Mouse (Mus musculus): ENCODE results near the gene Nae1. TPM values are rescaled to one million over a fixed set of nuclear protein-coding genes. Genes with fewer than 3 reads are reported as not detected.
A peak's percentile ranks its signal among the peaks of the same experiment; 100 is the strongest.

The Nae1 gene
- total and polyA plus RNA-seq, 3 experiments: 39.2 to 41.9 TPM; not detected in 1

DNA sequence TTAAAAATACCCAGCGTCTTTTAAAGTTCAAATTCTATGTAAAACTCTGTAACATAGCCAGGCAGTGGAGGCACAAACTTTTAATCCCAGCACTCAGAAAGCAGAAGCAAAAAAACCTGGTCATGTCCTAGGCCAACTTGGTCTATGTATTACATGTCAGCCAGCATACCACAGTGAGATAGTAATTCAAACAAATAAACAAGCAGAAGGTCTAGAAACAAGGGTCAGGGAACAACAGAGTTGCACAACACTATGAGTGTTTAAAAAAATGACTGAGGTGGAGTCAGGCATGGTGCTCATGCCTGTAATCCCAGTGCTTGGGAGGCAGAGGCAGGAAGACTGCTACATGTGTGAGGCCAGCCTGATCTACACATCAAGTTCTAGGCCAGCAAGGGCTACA is 55.3 kb downstream of the Nae1 start:
- DNase-seq (ENCODE audit: low read depth, low spot score): no peak

GRCm38 (mm10) chr8:104472465-104472864 is 62.0 kb downstream of the Nae1 start:
- no peaks in the 10 kb centered on the region for H3K36me3 ChIP-seq (ENCODE audit: control insufficient read depth in 1 of 2, insufficient read depth in 2 of 2, low read length in 2 of 2)
- H3K79me2 ChIP-seq (ENCODE audit: control insufficient read depth, insufficient read depth, low read length, poor library complexity): no peaks in the 10 kb centered on the region
- H3K4me1 ChIP-seq (ENCODE audit: control insufficient read depth in 1 of 2, insufficient read depth in 2 of 2, low read length in 2 of 2): no peaks in the 10 kb centered on the region
- no peak overlapping the region for H3K4me3 ChIP-seq (ENCODE audit: control insufficient read depth in 1 of 2, insufficient read depth in 1 of 2, low read depth in 2 of 2, low read length in 2 of 2)
- no peak for TF ChIP-seq UBTF (IDR thresholded peaks at IDR 0.05; ENCODE audit: borderline replicate concordance, insufficient read depth, low read depth, low read length)
- TF ChIP-seq TAL1 (IDR thresholded peaks at IDR 0.05; ENCODE audit: low read length): no peak
- no peak for TF ChIP-seq USF2 (IDR thresholded peaks at IDR 0.05; ENCODE audit: borderline replicate concordance in 1 of 2, insufficient read depth in 1 of 2, low read depth in 1 of 2, low read length in 2 of 2)
- no peak overlapping the region for H3K27ac ChIP-seq (ENCODE audit: control insufficient read depth, low read depth, low read length)
- H3K27me3 ChIP-seq (ENCODE audit: control insufficient read depth in 1 of 2, insufficient read depth in 2 of 2, low read length in 2 of 2): peaks cover 4 to 7% of the 10 kb centered on the region in 2 experiments; a peak in 3 of 4 replicates
- no peak for DNase-seq (ENCODE audit: low read depth, low spot score)
- no peak overlapping the region for H3K9ac ChIP-seq (ENCODE audit: control insufficient read depth, low read depth, low read length, poor library complexity, severe bottlenecking)
- no peaks in the 10 kb centered on the region for H3K9me3 ChIP-seq (replicated peaks; ENCODE audit: insufficient read depth, low read length)

More for the DNA sequence above, 55.3 kb downstream of the Nae1 start:
- no peaks in the 10 kb centered on the region for H3K36me3 ChIP-seq (ENCODE audit: control insufficient read depth in 1 of 2, insufficient read depth in 2 of 2, low read length in 2 of 2)
- no peak overlapping the region for H3K27ac ChIP-seq (ENCODE audit: control insufficient read depth, low read depth, low read length)
- no peak overlapping the region for H3K4me3 ChIP-seq (ENCODE audit: control insufficient read depth in 1 of 2, insufficient read depth in 1 of 2, low read depth in 2 of 2, low read length in 2 of 2)
- no peaks in the 10 kb centered on the region for H3K9me3 ChIP-seq (replicated peaks; ENCODE audit: insufficient read depth, low read length)
- no peak for TF ChIP-seq USF1 (IDR thresholded peaks at IDR 0.05; ENCODE audit: low read depth, low read length)
- no peak for TF ChIP-seq ZMIZ1 (IDR thresholded peaks at IDR 0.05; ENCODE audit: low read depth, low read length)
- no peak for TF ChIP-seq ETS1 (IDR thresholded peaks at IDR 0.05; ENCODE audit: low read depth, low read length)
- no peak for TF ChIP-seq ZNF384 (IDR thresholded peaks at IDR 0.05; ENCODE audit: low read depth, low read length)
- no peak for TF ChIP-seq ELF1 (IDR thresholded peaks at IDR 0.05; ENCODE audit: low read depth, low read length)
- TF ChIP-seq TAL1 (IDR thresholded peaks at IDR 0.05; ENCODE audit: low read length): no peak
- no peak for TF ChIP-seq NELFE (IDR thresholded peaks at IDR 0.05; ENCODE audit: low read depth, low read length)
- TF ChIP-seq SMC3 (IDR thresholded peaks at IDR 0.05; ENCODE audit: low read depth, low read length): no peak
- no peak for TF ChIP-seq RAD21 (IDR thresholded peaks at IDR 0.05; ENCODE audit: low read depth, low read length)
- TF ChIP-seq HCFC1 (IDR thresholded peaks at IDR 0.05; ENCODE audit: low read depth, low read length): no peak
- no peak for TF ChIP-seq ZC3H11A (IDR thresholded peaks at IDR 0.05; ENCODE audit: low read depth, low read length)
- no peak for TF ChIP-seq MAZ (IDR thresholded peaks at IDR 0.05; ENCODE audit: low read depth, low read length)
- no peaks in the 10 kb centered on the region for H3K79me2 ChIP-seq (ENCODE audit: control insufficient read depth, insufficient read depth, low read length, poor library complexity)
- peaks cover 5 to 8% of the 10 kb centered on the region in 2 experiments for H3K27me3 ChIP-seq (ENCODE audit: control insufficient read depth in 1 of 2, insufficient read depth in 2 of 2, low read length in 2 of 2)
- no peaks in the 10 kb centered on the region for H3K4me1 ChIP-seq (ENCODE audit: control insufficient read depth in 1 of 2, insufficient read depth in 2 of 2, low read length in 2 of 2)
- H3K9ac ChIP-seq (ENCODE audit: control insufficient read depth, low read depth, low read length, poor library complexity, severe bottlenecking): no peak overlapping the region

- H3K9me3 ChIP-seq (replicated peaks; ENCODE audit: insufficient read depth, low read length): no peaks in the 10 kb centered on the region
- no peaks in the 10 kb centered on the region for H3K4me1 ChIP-seq (ENCODE audit: control insufficient read depth in 1 of 2, insufficient read depth in 2 of 2, low read length in 2 of 2)
- H3K9ac ChIP-seq (ENCODE audit: control insufficient read depth, low read depth, low read length, poor library complexity, severe bottlenecking): no peak overlapping the region
- H3K27ac ChIP-seq (ENCODE audit: control insufficient read depth, low read depth, low read length): no peak overlapping the region
- DNase-seq (ENCODE audit: low read depth, low spot score): peak; percentile 14
- H3K4me3 ChIP-seq (ENCODE audit: control insufficient read depth in 1 of 2, insufficient read depth in 1 of 2, low read depth in 2 of 2, low read length in 2 of 2): no peak overlapping the region
- no peaks in the 10 kb centered on the region for H3K79me2 ChIP-seq (ENCODE audit: control insufficient read depth, insufficient read depth, low read length, poor library complexity)
- H3K27me3 ChIP-seq (ENCODE audit: control insufficient read depth in 1 of 2, insufficient read depth in 2 of 2, low read length in 2 of 2): peaks cover 2 to 3% of the 10 kb centered on the region in 2 experiments; a peak in 3 of 4 replicates
- no peak for TF ChIP-seq TAL1 (IDR thresholded peaks at IDR 0.05; ENCODE audit: low read length)
- TF ChIP-seq MXI1 (IDR thresholded peaks at IDR 0.05; ENCODE audit: low read depth, low read length): no peak
- TF ChIP-seq E2F4 (IDR thresholded peaks at IDR 0.05; ENCODE audit: borderline replicate concordance, low read depth, low read length): no peak
- no peak for TF ChIP-seq GATA1 (IDR thresholded peaks at IDR 0.05; ENCODE audit: low read depth, low read length)
- TF ChIP-seq ELF1 (IDR thresholded peaks at IDR 0.05; ENCODE audit: low read depth, low read length): no peak
- no peak for TF ChIP-seq ETS1 (IDR thresholded peaks at IDR 0.05; ENCODE audit: low read depth, low read length)
- no peak for TF ChIP-seq MYC (IDR thresholded peaks at IDR 0.05; ENCODE audit: low read depth, low read length)
- TF ChIP-seq MEF2A (IDR thresholded peaks at IDR 0.05; ENCODE audit: extremely low read depth, insufficient replicate concordance, low read depth, low read length, poor library complexity, severe bottlenecking): no peak
- no peak for TF ChIP-seq POLR2AphosphoS5 (IDR thresholded peaks at IDR 0.05; ENCODE audit: borderline replicate concordance, low read depth, low read length)
- TF ChIP-seq MAFK (IDR thresholded peaks at IDR 0.05; ENCODE audit: borderline replicate concordance, low read depth, low read length): no peak
- TF ChIP-seq NELFE (IDR thresholded peaks at IDR 0.05; ENCODE audit: low read depth, low read length): no peak
- H3K36me3 ChIP-seq (ENCODE audit: control insufficient read depth in 1 of 2, insufficient read depth in 2 of 2, low read length in 2 of 2): no peaks in the 10 kb centered on the region
Measured at GRCm38 (mm10) chr8:104467463-104467862, 67.0 kb downstream of the Nae1 start.

All from MEL (cell line).